Comparison of ENCODE assay signal across 19 mouse cellular contexts in the genomic region with DNA sequence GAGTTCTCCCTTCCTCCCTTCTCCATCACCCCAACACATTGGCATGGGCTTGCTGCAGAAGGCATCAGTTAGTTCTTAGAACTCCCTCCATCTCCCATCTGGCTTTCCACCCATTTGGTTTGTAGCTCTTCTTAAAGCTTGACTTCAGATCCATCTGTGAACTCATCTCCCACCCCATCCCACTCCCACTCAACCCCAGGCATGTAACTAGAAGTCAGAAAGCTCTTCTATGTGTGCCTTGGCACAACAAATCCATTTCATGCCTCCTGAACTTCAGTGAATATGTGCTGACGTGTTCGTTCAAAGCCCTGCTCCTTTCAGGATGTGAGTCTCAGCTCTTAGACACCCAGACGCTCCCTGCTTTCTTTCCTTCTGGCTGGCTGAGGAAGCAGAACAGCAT.
DNase-seq lines count a peak whose midpoint lies in the region; ATAC-seq and TF ChIP-seq lines count a peak whose summit lies in the region.
"Had no signal": no experiment of that assay in that cellular context is flagged by ENCODE, and none has a peak within 500 bp of the region (broad histone marks: within the 10 kb centered on the region; RNA-seq: fewer than 3 reads in every experiment).

No protein-coding gene starts in this region.

- TF ChIP-seq POLR2A in testis, adult 2 months (IDR thresholded peaks at IDR 0.05; ENCODE audit: control insufficient read depth, low read depth, low read length) = no peak

- ATAC-seq in forebrain, postnatal 0 days = peak; percentile 53; the same call in 1 of the 2 replicates
- no peak for ATAC-seq in forebrain, embryonic 16.5 days
- ATAC-seq: CD4-positive, CD25-positive, alpha-beta regulatory T cell, adult 4 months; forebrain, embryonic 13.5 days had no signal

- no peak overlapping the region for H3K4me3 ChIP-seq in forebrain, postnatal 0 days (ENCODE audit: low read depth, low read length)
- no peak overlapping the region for H3K4me3 ChIP-seq in forebrain, embryonic 16.5 days (replicated peaks; ENCODE audit: low read length)
- H3K4me3 ChIP-seq in layer of hippocampus, adult 2 months = no peak overlapping the region
- peak overlapping the region; percentile 67 for H3K4me3 ChIP-seq in testis, adult 2 months (ENCODE audit: control insufficient read depth, low read depth, low read length)
- H3K4me3 ChIP-seq: embryonic facial prominence, embryonic 10.5 days; forebrain, embryonic 13.5 days; gastrocnemius, adult 2 months; heart, embryonic 12.5 days; hindbrain, embryonic 10.5 days had no signal

- WGBS in forebrain, postnatal 0 days = 81% methylated on average over 3 of the region's 3 CpGs
- WGBS in forebrain, embryonic 16.5 days = 77% methylated on average over 3 of the region's 3 CpGs

- TF ChIP-seq CTCF in forebrain, postnatal 0 days (IDR thresholded peaks at IDR 0.05; ENCODE audit: low read depth) = no peak
- no peak for TF ChIP-seq CTCF in layer of hippocampus, adult 2 months (conservative IDR thresholded peaks at IDR 0.05)
- TF ChIP-seq CTCF in testis, adult 2 months (IDR thresholded peaks at IDR 0.05; ENCODE audit: control insufficient read depth, insufficient read depth, insufficient replicate concordance, low read depth, low read length) = no peak

- H3K4me2 ChIP-seq in forebrain, postnatal 0 days (ENCODE audit: low read depth) = no peak overlapping the region
- H3K4me2 ChIP-seq in forebrain, embryonic 16.5 days (ENCODE audit: low read length) = no peak overlapping the region
- H3K4me2 ChIP-seq: forebrain, embryonic 13.5 days; heart, embryonic 12.5 days; hindbrain, embryonic 14.5 days had no signal

- H3K27ac ChIP-seq in forebrain, postnatal 0 days (ENCODE audit: low read depth, low read length) = no peak overlapping the region
- H3K27ac ChIP-seq in forebrain, embryonic 16.5 days (ENCODE audit: low read length) = no peak overlapping the region
- no peak overlapping the region for H3K27ac ChIP-seq in layer of hippocampus, adult 2 months
- H3K27ac ChIP-seq in testis, adult 2 months (ENCODE audit: control insufficient read depth, insufficient read depth, low read depth, low read length) = no peak overlapping the region
- H3K27ac ChIP-seq: embryonic facial prominence, embryonic 10.5 days; forebrain, embryonic 13.5 days; gastrocnemius, adult 2 months; hindbrain, embryonic 10.5 days; hindbrain, embryonic 14.5 days had no signal

- no peaks in the 10 kb centered on the region for H3K9me3 ChIP-seq in forebrain, postnatal 0 days (ENCODE audit: low read length)
- H3K9me3 ChIP-seq in forebrain, embryonic 16.5 days (ENCODE audit: control insufficient read depth, low read length) = no peaks in the 10 kb centered on the region
- H3K9me3 ChIP-seq: embryonic facial prominence, embryonic 10.5 days; forebrain, embryonic 13.5 days; heart, embryonic 12.5 days; hindbrain, embryonic 10.5 days had no signal

- no peaks in the 10 kb centered on the region for H3K27me3 ChIP-seq in forebrain, postnatal 0 days (ENCODE audit: insufficient read depth, low read length)
- H3K27me3 ChIP-seq in forebrain, embryonic 16.5 days (replicated peaks; ENCODE audit: control insufficient read depth, insufficient read depth, low read length) = no peaks in the 10 kb centered on the region
- no peaks in the 10 kb centered on the region for H3K27me3 ChIP-seq in testis, adult 2 months (ENCODE audit: control insufficient read depth, insufficient read depth, low read length)
- H3K27me3 ChIP-seq: forebrain, embryonic 13.5 days had no signal

- no peak overlapping the region for H3K9ac ChIP-seq in forebrain, postnatal 0 days
- H3K9ac ChIP-seq in forebrain, embryonic 16.5 days (replicated peaks; ENCODE audit: low read depth, low read length) = no peak overlapping the region
- H3K9ac ChIP-seq: forebrain, embryonic 13.5 days; heart, embryonic 12.5 days; hindbrain, embryonic 14.5 days had no signal

- H3K36me3 ChIP-seq in forebrain, postnatal 0 days (ENCODE audit: insufficient read depth) = no peaks in the 10 kb centered on the region
- no peaks in the 10 kb centered on the region for H3K36me3 ChIP-seq in forebrain, embryonic 16.5 days (ENCODE audit: control insufficient read depth, insufficient read depth)
- no peaks in the 10 kb centered on the region for H3K36me3 ChIP-seq in testis, adult 2 months (ENCODE audit: control insufficient read depth, insufficient read depth, low read length)
- H3K36me3 ChIP-seq: embryonic facial prominence, embryonic 10.5 days; G1E; heart, embryonic 12.5 days; hindbrain, embryonic 10.5 days had no signal

- DNase-seq in forebrain, postnatal 0 days = no peak
- peak; percentile 16 to 41 for DNase-seq in layer of hippocampus, adult 2 months (ENCODE audit: low spot score in 2 of 2)
- no peak for DNase-seq in layer of hippocampus, postnatal 25 days (ENCODE audit: extremely low spot score in 1 of 2, low spot score in 1 of 2)
- DNase-seq in testis, postnatal 10 days (ENCODE audit: low spot score) = no peak
- no peak for DNase-seq in lung, adult 18-20 months
- DNase-seq: adrenal gland, postnatal 14 days; B cell, adult 2 months; cerebellum, adult 2 months; gastrocnemius, adult 2 months; gastrocnemius, postnatal 25 days had no signal

- no peaks in the 10 kb centered on the region for H3K4me1 ChIP-seq in forebrain, postnatal 0 days (ENCODE audit: insufficient read depth)
- H3K4me1 ChIP-seq in forebrain, embryonic 16.5 days (replicated peaks; ENCODE audit: control insufficient read depth, insufficient read depth, low read length) = no peaks in the 10 kb centered on the region
- H3K4me1 ChIP-seq in testis, adult 2 months (ENCODE audit: control insufficient read depth, insufficient read depth, low read length) = no peaks in the 10 kb centered on the region
- H3K4me1 ChIP-seq: heart, embryonic 12.5 days; hindbrain, embryonic 10.5 days had no signal

Comparison
In these comparisons a context has a peak if more than half of its experiments do, and no peak if none do; other contexts are left out.
1. DNase-seq: peak in layer of hippocampus, adult 2 months (2 of 2); none in forebrain, postnatal 0 days (single experiment), layer of hippocampus, postnatal 25 days (0 of 2), testis, postnatal 10 days (single experiment) and lung, adult 18-20 months (0 of 2).